Mouse (Mus musculus): ENCODE measurements around the gene Kbtbd3.

Kbtbd3 gene

GRCm38 (mm10) chr9:4309351-4310085, at the start of gene Kbtbd3, which contains the start of gene Aasdhppt:
Gene Kbtbd3 (plus strand): TSS chr9:4309833.
Gene Aasdhppt (minus strand): TSS chr9:4309471.
- DNase-seq (ENCODE audit: low read depth, low spot score), result peak; percentile 99

- peak; percentile 49 for DNase-seq (ENCODE audit: low read depth, low spot score)
Observed at GRCm38 (mm10) chr9:4259841-4260745, 49.5 kb upstream of the Kbtbd3 start.

- no peak for DNase-seq (ENCODE audit: low read depth, low spot score)
Observed at GRCm38 (mm10) chr9:4260746-4261090, 48.9 kb upstream of the Kbtbd3 start.

GRCm38 (mm10) chr9:4266881-4267280, 42.8 kb upstream of the Kbtbd3 start:
- DNase-seq (ENCODE audit: low read depth, low spot score), result no peak

- no peak for DNase-seq (ENCODE audit: low read depth, low spot score)
Observed at GRCm38 (mm10) chr9:4283850-4284249, 25.8 kb upstream of the Kbtbd3 start.

GRCm38 (mm10) chr9:4300466-4300865, 9.2 kb upstream of the Kbtbd3 start:
- DNase-seq (ENCODE audit: low read depth, low spot score), result no peak

- DNase-seq (ENCODE audit: low read depth, low spot score), result no peak
Observed at GRCm38 (mm10) chr9:4304867-4305266, 4.8 kb upstream of the Kbtbd3 start.

GRCm38 (mm10) chr9:4308628-4309350, 844 bp upstream of the Kbtbd3 start:
- no peak for DNase-seq (ENCODE audit: low read depth, low spot score)

- DNase-seq (ENCODE audit: low read depth, low spot score), result no peak
Observed at GRCm38 (mm10) chr9:4310706-4311105, 1.1 kb downstream of the Kbtbd3 start.

GRCm38 (mm10) chr9:4311162-4311561, 1.5 kb downstream of the Kbtbd3 start:
- no peak for DNase-seq (ENCODE audit: low read depth, low spot score)

GRCm38 (mm10) chr9:4313946-4314345, 4.3 kb downstream of the Kbtbd3 start:
- no peak for DNase-seq (ENCODE audit: low read depth, low spot score)

- DNase-seq (ENCODE audit: low read depth, low spot score), result no peak
Observed at GRCm38 (mm10) chr9:4315746-4316145, 6.1 kb downstream of the Kbtbd3 start.

GRCm38 (mm10) chr9:4318939-4319721, 9.5 kb downstream of the Kbtbd3 start:
- DNase-seq (ENCODE audit: low read depth, low spot score), result no peak

GRCm38 (mm10) chr9:4353163-4353562, 43.5 kb downstream of the Kbtbd3 start:
- no peak for DNase-seq (ENCODE audit: low read depth, low spot score)

GRCm38 (mm10) chr9:4375828-4376639, 66.4 kb downstream of the Kbtbd3 start, which contains the start of gene Msantd4:
Gene Msantd4 (plus strand): TSS chr9:4376562.
- peak; percentile 94 for DNase-seq (ENCODE audit: low read depth, low spot score)

- no peak for DNase-seq (ENCODE audit: low read depth, low spot score)
Observed at GRCm38 (mm10) chr9:4376640-4377120, 67.0 kb downstream of the Kbtbd3 start.
